Mouse (Mus musculus) spleen, adult 18-20 months (tissue): ENCODE results near the gene Grap2.
"Not testable (repeated sequence)": the region's sequence is repeated elsewhere in the genome, so short reads cannot be mapped to it uniquely, and the experiment has no call there.

Source experiments
- DNase-seq, 2 experiments: peaks; one replicate each; pipeline ENCODE4 v3.0.0; 2022; ENCODE audit warnings: mixed read lengths in 2 of 2

Gene Grap2

DNA sequence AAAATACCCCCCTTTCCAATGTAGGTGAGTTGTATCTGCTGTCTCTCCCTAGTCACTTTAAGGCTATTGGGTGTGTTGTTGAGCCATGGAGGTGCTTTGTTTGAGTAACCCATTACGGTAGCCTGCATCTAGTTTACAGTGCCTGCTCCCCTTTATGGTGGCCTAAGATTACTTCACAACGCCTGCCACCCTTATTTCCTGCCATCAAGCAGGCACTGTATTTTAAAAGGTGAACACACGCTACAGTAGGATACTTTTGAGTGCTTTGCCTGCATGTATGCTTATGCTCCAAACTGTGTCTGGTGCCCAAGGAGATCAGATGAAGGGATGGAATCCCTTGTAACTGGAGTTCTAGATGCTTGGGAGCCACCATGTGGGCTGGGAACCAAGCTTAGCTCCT lies 5.3 kb upstream of the Grap2 start:
- no peak for DNase-seq

DNA sequence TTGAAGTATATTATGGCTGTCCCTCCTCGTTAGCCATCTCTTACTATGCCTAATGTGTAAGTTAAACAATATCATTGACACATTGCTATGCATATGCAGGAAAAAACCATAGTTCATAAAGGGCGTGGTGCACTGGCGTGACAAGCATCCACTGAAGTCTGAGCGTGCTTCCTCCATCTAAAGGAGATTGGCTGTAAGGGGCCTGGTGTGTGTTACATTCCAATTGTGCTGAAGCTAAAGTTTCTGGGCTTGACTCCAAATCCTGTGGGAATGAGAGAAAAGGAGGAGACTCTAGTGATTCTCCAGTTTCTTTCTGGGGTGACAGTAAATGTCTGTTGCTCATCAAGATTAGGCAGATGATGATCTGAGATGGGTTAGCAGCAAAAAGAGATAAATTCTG lies 4.7 kb upstream of the Grap2 start:
- no peak for DNase-seq

DNA sequence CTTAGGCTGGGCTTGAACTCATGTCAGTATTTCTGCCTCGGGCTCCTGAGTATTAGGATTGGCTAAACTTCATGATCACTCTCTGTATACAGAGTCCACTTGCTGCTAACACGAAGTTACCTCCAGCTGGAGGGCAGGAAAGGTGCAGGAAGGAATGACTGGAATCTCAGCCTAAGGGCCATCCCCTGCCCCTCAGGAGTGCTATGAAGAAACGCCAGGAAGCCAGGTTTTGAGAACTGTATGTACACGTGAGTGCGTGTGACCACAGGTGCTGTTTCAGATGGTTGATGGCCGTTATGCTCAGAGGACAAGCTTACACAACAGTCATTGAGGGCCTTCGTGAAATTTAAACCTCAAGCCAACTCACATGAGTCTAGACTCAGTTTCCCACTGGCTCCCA lies 3.2 kb upstream of the Grap2 start:
- no peak for DNase-seq

DNA sequence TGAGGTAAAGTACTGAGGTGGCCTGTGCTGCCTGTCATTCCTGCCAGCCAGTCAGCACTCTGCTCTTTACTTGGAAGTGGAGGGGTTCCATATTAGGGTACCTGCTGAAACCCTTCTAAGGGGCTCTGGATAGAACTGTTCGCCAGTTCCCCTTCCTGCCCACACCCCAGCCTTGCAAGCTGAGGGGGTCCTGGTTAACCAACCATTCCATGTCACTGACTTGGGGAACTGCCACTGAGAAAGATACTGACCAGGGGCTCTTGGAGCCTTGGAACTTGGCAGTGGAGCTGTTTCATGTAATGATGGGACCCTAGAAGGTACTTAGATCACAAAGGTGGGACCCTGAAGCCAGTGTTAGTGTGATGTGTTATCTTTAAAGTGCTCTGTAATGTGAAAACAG lies 2.2 kb upstream of the Grap2 start:
- no peak for DNase-seq

DNA sequence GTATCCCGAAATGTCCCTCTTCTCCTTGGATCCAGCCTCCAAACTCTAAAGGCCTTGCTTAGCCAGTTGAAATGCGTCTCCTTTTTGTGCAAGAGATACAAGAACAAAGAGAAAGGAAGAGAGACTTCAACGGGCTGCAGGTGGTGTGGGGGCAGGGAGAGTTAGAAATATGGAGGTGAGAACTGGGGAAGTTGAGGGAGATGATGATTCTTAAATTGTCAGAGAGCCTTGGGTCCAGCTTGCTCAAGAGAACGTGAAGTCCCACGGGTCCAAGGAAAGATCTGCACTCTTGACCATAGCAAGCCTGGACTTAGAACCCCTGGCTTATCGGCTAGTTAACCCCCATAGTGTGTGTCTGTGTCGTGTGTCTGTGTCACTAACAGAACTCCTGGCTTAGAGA lies 783 bp upstream of the Grap2 start:
- DNase-seq, result peak in 1 of 2 experiments; percentile 33

DNA sequence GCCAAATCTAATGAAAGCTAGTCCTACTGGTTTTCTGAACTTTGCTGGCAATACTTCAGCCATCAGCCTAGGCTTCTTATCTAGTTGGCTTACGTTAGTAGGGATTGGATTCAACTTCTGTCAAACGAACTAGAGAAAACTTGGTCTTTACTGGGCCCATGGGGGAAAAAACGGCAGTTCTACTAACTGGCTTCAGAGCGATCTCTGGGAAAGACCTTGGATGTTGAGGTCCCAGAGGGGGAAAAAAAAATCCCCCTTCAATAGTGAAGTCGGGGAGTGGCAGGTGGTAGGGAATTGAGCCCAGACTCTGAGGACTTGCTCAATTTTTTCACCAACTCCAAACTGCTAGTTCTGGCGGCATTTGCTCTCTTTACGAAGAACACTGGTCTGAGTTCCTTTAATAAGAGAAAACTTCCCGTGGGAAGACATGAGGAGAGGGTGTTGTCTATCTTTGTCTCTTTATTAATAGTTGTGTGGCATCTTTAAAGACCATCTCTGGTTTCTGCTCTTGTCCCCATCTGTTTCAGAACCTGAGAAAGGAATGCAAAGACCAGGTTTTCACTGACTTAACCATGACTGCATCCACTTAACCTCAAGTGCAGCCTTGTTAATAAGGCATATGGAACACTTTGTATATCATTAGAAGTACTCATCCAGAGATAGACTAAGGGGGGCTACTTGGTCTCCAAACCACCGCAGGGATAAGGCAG lies 572 bp downstream of the Grap2 start:
- DNase-seq, result no peak

DNA sequence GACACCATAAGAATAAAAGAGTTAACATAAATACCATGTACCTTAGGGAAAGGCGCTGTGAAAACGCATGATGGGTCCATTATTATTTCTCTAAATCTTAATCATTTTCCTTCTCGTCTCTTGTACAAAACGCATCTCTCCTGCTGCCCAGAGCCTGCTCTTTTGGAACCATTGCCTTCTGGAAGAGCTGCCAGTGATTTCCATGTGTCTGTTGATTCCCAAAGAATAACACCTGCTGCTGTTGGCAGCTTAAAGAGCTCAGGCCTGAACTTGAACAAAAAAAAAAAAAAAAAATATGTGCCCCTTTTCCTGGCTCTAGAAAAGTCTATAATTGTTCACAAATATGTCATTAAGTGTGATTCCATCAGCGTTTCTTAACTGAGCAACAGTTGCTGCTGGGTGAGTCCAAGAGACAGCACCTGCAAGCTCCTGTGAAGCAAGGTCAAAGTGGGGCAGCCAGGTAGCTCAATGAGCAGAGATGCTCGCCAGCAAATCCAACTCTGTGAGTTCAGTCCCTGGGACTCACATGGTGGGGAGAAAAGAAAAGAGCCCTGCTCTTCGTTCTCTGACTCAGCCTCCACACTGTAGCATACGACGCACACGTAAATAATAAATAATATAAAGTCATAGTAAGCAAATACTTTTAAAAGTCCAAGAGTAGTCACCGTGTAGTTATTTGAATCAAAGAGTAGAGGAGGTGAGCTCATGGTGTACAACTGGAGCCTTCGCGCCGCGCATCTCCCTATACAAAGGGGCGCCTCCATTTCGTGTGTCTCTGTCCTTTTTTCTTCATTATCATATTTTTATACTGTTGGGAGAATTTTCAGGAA lies 2.0 kb downstream of the Grap2 start:
- no peak for DNase-seq

DNA sequence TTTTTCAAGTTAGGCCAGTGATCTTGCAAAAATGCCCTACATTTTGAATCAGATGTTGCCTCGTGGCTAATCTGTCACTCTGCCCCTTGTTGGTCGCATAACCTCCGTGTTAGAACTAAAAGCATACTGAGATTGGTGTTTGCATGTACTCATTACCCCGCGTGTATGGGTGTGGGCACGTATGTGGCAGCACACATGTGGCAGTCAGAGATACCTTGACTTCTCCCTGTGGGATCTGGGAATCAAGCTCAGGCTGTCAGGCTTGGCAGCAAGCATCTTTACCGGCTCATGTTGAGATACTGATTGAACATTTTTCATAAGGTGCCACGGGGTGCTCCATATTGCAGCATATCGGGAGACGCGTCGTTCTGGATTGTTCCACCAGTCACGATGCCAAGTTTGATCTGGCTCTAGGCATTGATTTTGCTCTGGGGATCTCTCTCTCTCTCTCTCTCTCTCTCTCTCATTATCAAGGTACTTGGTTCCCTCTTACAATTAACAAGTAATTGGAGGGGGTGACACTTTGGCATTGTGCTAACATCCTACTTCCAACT lies 3.5 kb downstream of the Grap2 start:
- no peak for DNase-seq

DNA sequence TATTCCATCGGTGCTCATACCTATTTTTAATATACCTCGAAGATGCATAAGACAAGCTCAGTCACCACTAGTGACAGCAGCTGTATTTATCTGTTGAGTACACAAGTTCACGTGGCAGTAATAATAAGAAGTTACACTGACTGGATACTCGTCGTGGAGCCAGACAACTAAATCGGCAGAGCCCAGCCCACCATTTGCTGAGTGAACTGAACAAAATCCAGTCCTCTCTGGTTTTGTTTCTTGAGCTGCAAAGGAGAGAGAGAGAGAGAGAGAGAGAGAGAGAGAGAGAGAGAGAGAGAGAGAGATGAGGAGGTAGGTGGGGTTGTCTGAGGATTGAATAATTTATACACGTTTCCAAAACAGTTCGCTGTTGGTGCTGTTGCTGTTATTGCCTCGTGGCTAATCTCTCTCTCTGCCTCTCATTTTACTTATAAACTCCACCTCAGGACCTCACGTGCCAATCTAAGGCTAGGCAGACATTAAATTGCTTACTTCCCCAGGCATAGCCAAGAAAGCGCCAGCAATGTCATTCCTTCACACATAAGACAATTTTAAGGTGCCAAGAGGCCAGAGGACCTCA lies 4.1 kb downstream of the Grap2 start:
- DNase-seq, result no peak

DNA sequence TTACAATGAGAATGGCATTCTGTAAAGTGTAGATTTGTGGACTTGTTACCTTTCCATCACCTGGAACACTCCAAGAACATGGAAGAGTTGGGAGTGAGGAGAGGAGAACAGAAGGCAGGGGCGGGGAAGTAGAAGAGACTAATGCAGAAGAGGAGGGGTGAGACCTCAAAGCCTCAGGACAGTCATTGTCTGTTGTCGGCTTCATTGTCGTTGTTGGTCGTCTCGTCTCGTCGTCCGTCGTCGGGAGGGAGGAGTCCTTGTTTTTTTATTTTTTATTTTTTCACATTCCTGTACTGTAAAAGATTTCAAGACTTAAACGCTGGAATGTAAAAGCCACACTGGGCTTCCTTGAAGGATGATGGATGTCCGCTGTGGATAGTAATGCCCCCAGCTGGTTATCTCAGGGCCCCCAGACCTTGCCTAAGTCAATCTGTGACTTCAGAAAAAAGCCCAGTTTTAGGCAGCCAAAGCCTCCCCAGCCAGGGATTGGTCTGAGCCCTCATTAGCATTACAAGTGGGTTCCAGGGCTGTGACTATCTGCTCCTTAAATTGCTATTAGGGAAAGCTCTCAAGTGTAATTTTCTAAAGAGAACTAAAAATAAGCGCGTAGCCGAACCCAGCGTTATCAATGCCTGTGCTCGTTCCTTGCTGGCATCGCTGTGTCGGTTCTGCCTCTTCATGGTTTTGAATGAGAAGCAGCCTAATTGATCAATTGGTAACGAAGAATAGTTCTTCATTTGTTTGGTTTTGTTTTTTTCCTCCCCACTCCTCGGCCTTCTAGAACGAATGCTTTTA lies 5.0 kb downstream of the Grap2 start:
- DNase-seq, result no peak

DNA sequence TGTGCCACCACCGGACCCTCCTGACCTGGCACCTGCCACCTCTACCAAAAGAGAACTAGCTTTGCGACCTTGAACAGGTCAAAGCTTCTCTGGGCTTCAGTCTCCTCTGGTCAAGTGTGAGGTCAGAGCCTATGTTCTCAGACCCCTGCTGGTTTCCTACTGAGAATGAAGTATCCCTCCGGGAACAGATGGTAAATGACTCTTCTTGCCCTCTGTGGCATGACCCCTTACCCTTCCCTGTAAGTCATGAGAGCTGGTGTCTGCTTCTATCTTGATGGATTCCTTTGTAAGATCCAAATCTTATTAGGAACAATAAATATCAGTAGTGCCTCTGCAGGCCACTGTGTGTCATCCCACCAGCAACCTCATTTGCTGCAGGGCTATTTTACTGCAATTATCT lies 6.7 kb downstream of the Grap2 start:
- no peak for DNase-seq

DNA sequence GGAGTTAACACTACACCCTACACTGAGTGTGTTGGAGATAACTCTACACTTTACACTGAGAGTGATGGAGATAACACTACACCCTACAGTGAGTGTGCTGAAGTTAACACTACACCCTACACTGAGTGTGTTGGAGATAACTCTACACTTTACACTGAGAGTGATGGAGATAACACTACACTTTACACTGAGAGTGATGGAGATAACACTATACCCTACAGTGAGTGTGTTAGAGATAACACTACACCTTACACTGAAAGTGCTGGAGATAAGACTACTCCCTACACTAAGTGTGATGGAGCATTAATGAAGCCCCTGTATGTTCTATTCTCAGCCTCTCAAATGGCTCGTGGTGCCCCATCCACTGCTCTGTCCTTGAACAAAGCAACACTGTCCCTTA lies 8.2 kb downstream of the Grap2 start:
- not testable (repeated sequence) for DNase-seq

DNA sequence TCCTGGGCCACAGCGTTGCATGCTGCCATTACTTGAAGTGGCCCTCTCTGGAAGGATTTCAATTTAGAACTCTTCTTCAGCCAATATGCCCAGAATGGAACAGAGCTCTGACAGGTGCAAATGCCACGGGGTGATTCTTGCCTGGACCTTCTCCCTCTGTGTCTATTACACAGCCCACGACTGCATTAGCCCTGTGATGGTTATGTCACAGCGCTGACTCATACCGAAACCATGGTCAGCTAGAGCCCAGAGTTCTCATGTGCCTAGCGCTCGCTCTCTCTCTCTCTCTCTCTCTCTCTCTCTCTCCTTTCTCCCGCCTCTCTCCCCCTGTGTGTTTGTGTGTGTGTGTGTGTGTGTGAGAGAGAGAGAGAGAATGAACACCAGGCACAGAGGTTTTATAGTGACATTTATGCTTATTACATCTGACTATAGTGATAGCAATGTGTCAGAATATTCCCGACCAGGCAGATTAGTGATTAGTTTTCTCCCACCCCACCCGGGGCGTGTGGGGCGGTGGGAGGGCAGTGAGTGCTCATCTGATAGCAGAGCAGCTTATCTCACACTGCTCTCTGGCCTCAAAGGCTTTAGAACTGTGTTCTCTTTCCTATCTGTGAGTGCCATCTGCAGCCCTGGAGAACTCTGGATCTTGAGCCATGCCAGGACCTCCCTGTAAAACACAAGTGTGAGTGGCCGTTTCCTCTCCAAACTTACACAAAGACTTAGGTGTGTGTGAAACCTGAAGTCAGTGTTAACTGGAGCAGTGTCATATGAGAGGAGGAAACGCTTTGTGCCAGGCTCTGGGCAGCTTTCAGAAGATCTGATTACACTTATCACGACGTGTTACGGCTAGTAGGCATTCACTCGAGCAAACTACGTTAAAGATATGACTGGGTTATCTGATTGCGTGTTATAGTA lies 10.4 kb downstream of the Grap2 start:
- DNase-seq, result no peak

DNA sequence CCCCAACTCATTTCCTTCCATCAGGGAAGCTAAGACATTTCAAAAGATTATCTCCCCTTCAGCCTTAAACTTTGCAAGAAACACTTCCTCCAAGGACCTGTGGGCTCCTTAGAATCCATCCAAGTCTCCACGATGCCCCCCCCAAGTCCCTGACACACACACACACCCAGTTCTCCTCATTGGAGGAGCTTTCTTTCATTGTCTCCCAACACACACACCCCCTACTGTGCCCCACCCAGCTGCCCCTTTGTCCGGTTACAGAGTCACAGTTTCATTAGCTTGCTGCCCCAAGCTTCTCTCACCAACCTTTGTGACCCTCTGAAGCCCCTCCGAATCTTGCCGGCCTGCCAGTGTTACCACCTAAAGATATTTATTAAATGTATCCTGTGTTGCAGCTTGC lies 13.9 kb downstream of the Grap2 start:
- no peak for DNase-seq

DNA sequence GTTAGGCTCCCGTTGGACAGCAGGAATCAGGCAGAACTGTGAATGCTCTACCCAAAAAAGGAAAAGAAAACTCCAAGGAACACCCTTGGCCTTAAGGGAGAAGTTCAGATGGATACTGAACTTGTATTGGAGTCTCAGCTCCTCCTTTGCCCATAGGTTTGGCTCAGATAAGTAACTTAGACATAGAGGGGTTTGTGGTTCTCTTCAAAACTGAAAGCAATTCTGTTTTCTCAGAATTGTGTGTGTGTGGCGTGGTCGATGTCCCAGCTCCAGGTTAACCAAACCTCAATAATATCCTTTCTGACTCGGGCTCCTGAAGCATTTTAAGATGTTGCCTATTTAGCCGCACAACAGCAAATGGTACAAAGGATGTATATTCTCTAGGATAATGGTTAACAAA lies 18.2 kb downstream of the Grap2 start:
- no peak for DNase-seq

DNA sequence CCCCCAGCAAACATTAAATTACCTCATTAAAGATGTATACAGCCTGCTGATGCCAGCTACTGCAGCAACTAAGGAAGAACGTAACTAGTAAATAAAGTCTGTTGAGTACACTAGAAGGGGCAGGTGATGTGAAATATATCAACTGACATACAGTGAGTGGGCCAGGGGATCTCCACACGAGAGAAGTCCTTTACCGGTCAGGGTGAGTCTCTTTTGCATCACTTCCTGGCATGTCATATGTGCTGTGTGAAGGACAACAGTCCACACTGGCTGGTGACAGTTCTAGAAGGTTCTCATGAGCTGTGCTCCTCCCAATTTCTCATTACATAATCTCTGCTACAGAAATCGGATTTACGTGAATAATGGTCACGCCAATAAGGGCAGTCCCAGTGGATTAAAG lies 20.3 kb downstream of the Grap2 start:
- DNase-seq, result no peak

DNA sequence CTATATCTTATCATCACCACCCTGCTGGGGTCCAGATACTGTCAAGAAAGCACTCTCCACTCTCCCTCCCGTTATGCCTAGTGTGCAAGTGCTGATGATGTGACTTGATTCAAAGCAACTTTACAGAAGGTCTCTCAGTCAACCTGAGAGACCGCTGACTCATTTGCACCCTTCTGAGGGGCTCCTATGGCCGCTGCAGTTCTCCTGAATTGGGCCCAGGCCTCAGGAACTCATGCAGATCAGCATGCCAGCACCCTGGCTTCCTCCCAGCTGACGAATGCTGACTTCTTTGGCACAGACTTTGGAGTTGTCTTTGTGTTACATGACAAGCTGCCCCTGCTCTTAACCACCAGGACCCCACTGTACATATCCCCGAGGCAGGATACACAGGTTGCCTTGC lies 21.5 kb downstream of the Grap2 start:
- no peak for DNase-seq

DNA sequence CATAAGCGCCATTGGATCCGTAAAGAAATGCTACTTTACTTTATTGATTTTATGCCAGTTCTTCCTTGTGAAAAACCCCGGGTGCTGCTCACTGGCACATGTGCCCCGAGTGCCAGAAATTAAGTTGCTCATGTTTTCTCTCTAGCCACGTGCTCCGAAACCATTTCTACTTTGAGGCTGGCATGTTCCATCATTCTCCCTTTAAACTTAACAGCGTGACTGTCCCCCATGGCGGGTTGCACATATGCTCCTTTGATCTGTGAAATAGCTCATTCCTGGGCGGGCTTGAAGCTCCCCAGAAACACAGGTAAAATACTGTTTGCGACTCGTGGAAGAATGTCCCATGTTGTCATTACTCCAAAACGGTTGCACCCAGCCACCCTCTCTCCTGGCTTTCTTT lies 26.4 kb downstream of the Grap2 start:
- DNase-seq, result no peak

DNA sequence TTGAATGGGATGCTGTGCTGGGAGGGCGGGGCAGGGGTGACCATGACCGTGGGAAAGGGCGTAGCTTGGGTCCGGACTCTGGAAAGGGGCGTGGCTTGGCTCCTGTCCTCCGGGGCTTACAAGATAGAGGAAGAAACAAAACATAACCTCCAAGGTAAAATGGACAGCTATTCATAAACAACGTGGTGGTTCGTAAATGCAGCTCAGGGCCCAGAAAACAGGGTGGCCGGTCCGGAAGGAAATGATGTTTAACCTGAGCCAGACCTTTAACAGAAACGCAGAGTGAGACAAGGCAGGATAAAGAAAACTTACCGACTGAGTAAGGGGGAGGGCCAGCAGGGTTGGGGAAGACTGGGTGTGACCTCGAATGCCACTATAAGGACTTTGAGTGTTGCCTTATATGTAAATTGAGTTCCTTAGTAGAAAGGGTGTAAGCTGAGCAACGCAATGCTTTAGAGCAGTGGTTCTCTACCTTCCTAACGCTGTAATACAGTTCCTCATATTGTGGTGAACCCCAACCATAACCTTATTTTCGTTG lies 26.9 kb downstream of the Grap2 start:
- DNase-seq, result peak; percentile 44 to 50

DNA sequence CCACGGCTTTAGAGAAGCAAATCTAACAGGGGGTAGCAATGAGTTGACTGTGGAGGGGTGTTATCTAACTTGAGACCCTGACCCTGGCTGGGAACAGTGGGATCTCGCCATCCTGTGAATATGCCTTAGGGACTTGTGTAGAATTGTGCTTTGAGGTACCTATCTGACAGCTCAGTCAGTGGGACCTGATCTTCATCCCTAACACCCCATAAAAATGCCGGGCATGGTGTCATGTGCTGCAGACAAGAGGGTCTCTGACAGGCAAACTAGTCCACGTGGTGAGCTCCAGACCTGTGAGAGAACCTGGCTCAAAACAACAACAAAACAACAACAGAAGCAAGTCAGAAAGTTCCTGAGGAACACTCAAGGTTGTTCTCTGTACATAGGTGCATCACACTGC lies 27.4 kb downstream of the Grap2 start:
- DNase-seq, result no peak

DNA sequence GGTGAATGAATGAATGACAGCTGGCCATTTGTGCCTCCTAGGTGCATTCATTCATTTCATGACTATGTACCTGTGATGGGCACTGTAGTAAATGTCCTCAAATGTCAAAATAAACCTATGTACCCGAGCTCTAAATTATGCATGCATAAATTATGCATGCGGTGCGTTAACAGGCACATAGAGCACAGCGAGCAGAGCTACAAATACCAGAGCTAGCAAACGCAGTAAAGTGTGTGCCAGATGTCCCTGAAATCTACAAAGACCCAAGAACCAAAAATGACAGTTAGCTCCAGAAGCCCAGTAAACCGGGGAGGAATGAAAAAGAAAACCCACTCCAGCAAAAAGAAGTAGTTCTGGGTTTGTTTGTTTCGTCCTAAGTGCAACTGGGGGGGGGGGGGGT lies 29.1 kb downstream of the Grap2 start:
- no peak for DNase-seq

DNA sequence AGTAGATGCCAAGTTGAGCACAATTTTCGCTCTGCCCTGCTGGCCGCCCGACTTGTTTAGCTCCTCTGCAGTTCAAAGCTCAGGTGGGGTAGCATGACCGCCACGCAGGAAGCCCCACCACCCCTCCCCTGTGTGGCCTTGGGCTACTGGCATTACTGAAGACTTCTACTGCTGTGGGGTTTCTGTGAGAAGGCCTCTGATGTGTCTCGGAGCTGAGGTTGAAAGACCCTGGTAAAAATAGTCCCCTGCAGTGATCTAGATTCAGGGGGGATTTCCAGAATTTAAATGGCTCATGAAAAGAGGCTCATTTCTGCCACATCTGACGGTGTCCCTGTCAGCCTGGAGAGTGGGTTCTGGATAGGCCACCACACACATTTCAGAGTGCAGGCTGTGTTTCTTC lies 30.1 kb downstream of the Grap2 start:
- DNase-seq, result peak; percentile 52 to 54
